Mouse (Mus musculus): Measurements from ENCODE around the gene Cyth1. TPM values are rescaled to one million over a fixed set of nuclear protein-coding genes. Genes with fewer than 3 reads are reported as not detected.

Gene Cyth1
- polyA plus RNA-seq, 1 experiment from 2014 or later, result 10.1 TPM

- WGBS, result 51% methylated on average over 2 of the region's 2 CpGs
- H3K4me3 ChIP-seq, result no peak overlapping the region
- peaks cover 16% of the 10 kb centered on the region for H3K4me1 ChIP-seq
- no peaks in the 10 kb centered on the region for H3K36me3 ChIP-seq (replicated peaks)
- H3K27ac ChIP-seq, result no peak overlapping the region
- H3K9me3 ChIP-seq, result no peaks in the 10 kb centered on the region
- DNase-seq (ENCODE audit: extremely low spot score, low spot score), result no peak
- no peaks in the 10 kb centered on the region for H3K27me3 ChIP-seq (ENCODE audit: poor library complexity, severe bottlenecking)
Observed at GRCm38 (mm10) chr11:118096736-118097135, 151.7 kb downstream of the Cyth1 start.

DNA sequence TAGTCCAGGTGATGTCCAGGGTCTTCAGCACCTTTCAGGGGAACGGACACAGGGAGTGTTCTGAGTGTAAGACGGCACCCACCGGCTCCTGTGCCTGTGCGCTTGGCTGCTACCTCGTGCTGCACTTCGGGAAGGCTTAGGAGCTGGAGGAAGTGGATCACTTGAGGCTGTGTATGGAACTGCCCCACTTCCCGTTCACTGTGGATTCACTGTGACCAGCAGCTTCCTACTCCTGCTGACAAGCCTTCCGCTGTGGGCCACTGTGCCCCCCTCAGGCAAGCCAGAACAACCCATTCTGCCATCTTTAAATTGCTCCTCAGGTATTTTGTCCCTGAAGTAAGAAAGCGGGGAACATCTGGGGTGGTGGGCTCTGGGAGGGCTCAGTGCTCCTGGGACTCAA, 153.4 kb downstream of the Cyth1 start:
- Histone ChIP-seq H3K4me3 (no peak overlapping the region), H3K27me3 (ENCODE audit: poor library complexity, severe bottlenecking) (no peaks in the 10 kb centered on the region), H3K9me3 (peaks cover 8% of the 10 kb centered on the region; the same call in 1 of the 2 replicates), H3K4me1 (peaks cover 11% of the 10 kb centered on the region), H3K36me3 (replicated peaks) (no peaks in the 10 kb centered on the region), H3K27ac (no peak overlapping the region)
- WGBS, result 92% methylated on average over 9 of the region's 9 CpGs
- no peak for DNase-seq (ENCODE audit: extremely low spot score, low spot score)

DNA sequence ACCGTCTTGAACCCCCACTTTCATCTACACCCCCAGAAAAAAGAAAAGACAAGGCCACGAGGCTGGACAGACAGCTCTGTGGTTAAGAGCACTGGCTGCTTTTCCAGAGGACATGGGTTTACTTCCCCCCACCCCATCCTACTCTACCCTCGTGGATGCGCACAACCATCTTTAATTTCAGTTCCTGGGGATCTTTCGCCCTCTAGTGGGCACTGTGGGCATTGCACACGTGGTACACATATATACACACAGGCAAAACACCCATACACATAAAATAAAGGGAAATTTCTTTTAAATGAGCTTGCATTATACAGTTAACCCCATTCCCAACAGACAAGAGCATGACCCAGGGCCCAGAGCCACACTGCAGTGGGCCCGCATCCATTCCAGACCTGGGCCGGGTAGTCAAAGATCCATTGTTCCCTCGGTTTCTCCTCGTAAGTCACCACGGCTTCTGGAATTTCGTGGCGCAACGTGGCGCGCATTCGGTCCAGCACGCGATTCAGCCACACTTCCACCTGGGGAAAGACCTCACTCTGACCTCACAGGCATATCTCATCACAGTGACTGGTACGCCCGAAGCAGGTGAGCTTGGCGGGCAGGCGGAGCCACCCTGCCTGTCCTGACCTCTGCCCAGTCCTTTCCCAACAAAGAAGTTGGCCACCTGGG, 157.3 kb downstream of the Cyth1 start:
- no peaks in the 10 kb centered on the region for H3K36me3 ChIP-seq (replicated peaks)
- DNase-seq (ENCODE audit: extremely low spot score, low spot score), result no peak
- H3K27ac ChIP-seq, result no peak overlapping the region
- peaks cover 23% of the 10 kb centered on the region for H3K4me1 ChIP-seq
- H3K9me3 ChIP-seq, result peaks cover 8% of the 10 kb centered on the region; the same call in 1 of the 2 replicates
- 87% methylated on average over 23 of the region's 23 CpGs for WGBS
- H3K27me3 ChIP-seq (ENCODE audit: poor library complexity, severe bottlenecking), result no peaks in the 10 kb centered on the region
- no peak overlapping the region for H3K4me3 ChIP-seq

GRCm38 (mm10) chr11:118088896-118089295, 159.5 kb downstream of the Cyth1 start:
- H3K4me1 ChIP-seq, result peaks cover 24% of the 10 kb centered on the region
- WGBS, result 87% methylated on average over 19 of the region's 19 CpGs
- H3K27me3 ChIP-seq (ENCODE audit: poor library complexity, severe bottlenecking), result no peaks in the 10 kb centered on the region
- no peaks in the 10 kb centered on the region for H3K36me3 ChIP-seq (replicated peaks)
- H3K27ac ChIP-seq, result no peak overlapping the region
- H3K9me3 ChIP-seq, result peaks cover 8% of the 10 kb centered on the region; the same call in 1 of the 2 replicates
- DNase-seq (ENCODE audit: extremely low spot score, low spot score), result no peak
- no peak overlapping the region for H3K4me3 ChIP-seq

GRCm38 (mm10) chr11:118085961-118086360, 162.4 kb downstream of the Cyth1 start:
- WGBS, result 83% methylated on average over 8 of the region's 8 CpGs
- H3K4me3 ChIP-seq, result no peak overlapping the region
- H3K36me3 ChIP-seq (replicated peaks), result no peaks in the 10 kb centered on the region
- H3K27ac ChIP-seq, result no peak overlapping the region
- no peak for DNase-seq (ENCODE audit: extremely low spot score, low spot score)
- H3K4me1 ChIP-seq, result peaks cover 35% of the 10 kb centered on the region
- peaks cover 4% of the 10 kb centered on the region; the same call in 1 of the 2 replicates for H3K9me3 ChIP-seq
- H3K27me3 ChIP-seq (ENCODE audit: poor library complexity, severe bottlenecking), result no peaks in the 10 kb centered on the region

DNA sequence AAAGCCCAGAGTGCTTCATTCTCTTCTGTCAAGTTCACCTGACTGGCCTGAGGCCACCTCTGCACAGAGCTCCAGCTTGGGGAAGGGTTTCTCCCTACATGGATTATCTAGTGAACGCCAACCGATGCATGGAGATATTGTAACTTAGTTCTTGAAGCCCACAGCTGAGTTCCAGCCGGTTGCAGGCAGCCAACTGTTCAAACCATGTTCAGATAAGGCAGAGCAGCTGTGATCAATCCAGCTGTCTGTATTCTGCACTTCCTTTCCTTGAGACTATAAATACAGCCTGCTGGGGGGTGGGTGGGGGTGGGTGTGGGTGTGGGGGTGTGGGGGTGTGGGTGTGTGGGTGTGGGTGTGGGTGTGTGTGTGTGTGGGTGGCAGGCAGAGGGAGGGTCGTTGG, 163.2 kb downstream of the Cyth1 start:
- Histone ChIP-seq H3K4me3 (no peak overlapping the region), H3K27ac (no peak overlapping the region), H3K4me1 (peaks cover 35% of the 10 kb centered on the region), H3K36me3 (replicated peaks) (no peaks in the 10 kb centered on the region), H3K9me3 (no peaks in the 10 kb centered on the region), H3K27me3 (ENCODE audit: poor library complexity, severe bottlenecking) (no peaks in the 10 kb centered on the region)
- DNase-seq (ENCODE audit: extremely low spot score, low spot score), result no peak
- WGBS, result 85% methylated on average over 4 of the region's 4 CpGs

DNA sequence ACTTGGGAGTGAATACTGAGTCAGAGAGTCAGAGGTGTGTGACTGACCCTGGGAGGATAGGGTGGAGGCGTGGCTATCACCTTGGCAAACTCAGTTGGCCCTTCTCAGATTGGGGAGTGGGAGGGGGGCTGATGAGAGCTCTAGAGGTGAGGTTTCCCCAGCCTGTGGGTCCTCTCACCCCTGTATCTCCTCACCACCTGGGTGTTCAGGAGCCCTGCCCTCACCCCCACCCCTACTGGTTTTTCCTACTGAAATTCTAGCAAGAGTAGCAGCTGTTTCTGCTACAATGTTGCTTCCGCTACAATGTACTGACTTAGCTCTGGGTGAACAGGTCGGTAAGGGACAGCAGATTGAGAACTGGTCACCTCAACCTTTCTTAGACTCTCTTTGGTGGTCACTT, 164.1 kb downstream of the Cyth1 start:
- Histone ChIP-seq H3K27ac (no peak overlapping the region), H3K4me1 (peaks cover 43% of the 10 kb centered on the region), H3K27me3 (ENCODE audit: poor library complexity, severe bottlenecking) (no peaks in the 10 kb centered on the region), H3K4me3 (no peak overlapping the region), H3K36me3 (replicated peaks) (no peaks in the 10 kb centered on the region), H3K9me3 (no peaks in the 10 kb centered on the region)
- WGBS, result 84% methylated on average over 3 of the region's 3 CpGs
- DNase-seq (ENCODE audit: extremely low spot score, low spot score), result no peak

GRCm38 (mm10) chr11:118083811-118084210, 164.6 kb downstream of the Cyth1 start:
- Histone ChIP-seq H3K4me3 (no peak overlapping the region), H3K9me3 (no peaks in the 10 kb centered on the region), H3K27ac (no peak overlapping the region), H3K27me3 (ENCODE audit: poor library complexity, severe bottlenecking) (no peaks in the 10 kb centered on the region), H3K36me3 (replicated peaks) (no peaks in the 10 kb centered on the region), H3K4me1 (peaks cover 44% of the 10 kb centered on the region)
- WGBS, result 9% methylated on average over 6 of the region's 6 CpGs
- DNase-seq (ENCODE audit: extremely low spot score, low spot score), result peak; percentile 77

- 93% methylated on average over 14 of the region's 14 CpGs for WGBS
Observed at GRCm38 (mm10) chr11:118082294-118082693, 166.1 kb downstream of the Cyth1 start.

More at GRCm38 (mm10) chr11:118082294-118082693, 166.1 kb downstream of the Cyth1 start:
- H3K4me1 ChIP-seq, result peaks cover 31% of the 10 kb centered on the region
- no peaks in the 10 kb centered on the region for H3K9me3 ChIP-seq
- H3K4me3 ChIP-seq, result no peak overlapping the region
- no peak for DNase-seq (ENCODE audit: extremely low spot score, low spot score)
- no peaks in the 10 kb centered on the region for H3K36me3 ChIP-seq (replicated peaks)
- H3K27me3 ChIP-seq (ENCODE audit: poor library complexity, severe bottlenecking), result no peaks in the 10 kb centered on the region
- H3K27ac ChIP-seq, result no peak overlapping the region

Other genes starting within 250 kb of the Cyth1 start
- 0.18 and 0.27 TPM in 2 replicates for gene Dnah17, start 118.0 kb downstream of the Cyth1 start, polyA plus RNA-seq (2016; fragmentation: Nextera tagmentation; extraction: Ambion mirVana)
- gene Usp36, start 41.7 kb upstream of the Cyth1 start, polyA plus RNA-seq (2016; fragmentation: Nextera tagmentation; extraction: Ambion mirVana), result 22.9 and 24.6 TPM in 2 replicates
- gene Cep295nl, start 93.9 kb upstream of the Cyth1 start, polyA plus RNA-seq (2016; fragmentation: Nextera tagmentation; extraction: Ambion mirVana), result 0.16 and 0.26 TPM in 2 replicates
- gene Timp2, start 107.1 kb upstream of the Cyth1 start, polyA plus RNA-seq (2016; fragmentation: Nextera tagmentation; extraction: Ambion mirVana), result 31.3 and 35.1 TPM in 2 replicates
- 0.47 and 1.0 TPM in 2 replicates for gene Lgals3bp, start 153.5 kb upstream of the Cyth1 start, polyA plus RNA-seq (2016; fragmentation: Nextera tagmentation; extraction: Ambion mirVana)
- 19.0 and 19.2 TPM in 2 replicates for gene Cant1, start 170.5 kb upstream of the Cyth1 start, polyA plus RNA-seq (2016; fragmentation: Nextera tagmentation; extraction: Ambion mirVana)
- 1.5 and 2.3 TPM in 2 replicates for gene C1qtnf1, start 179.6 kb upstream of the Cyth1 start, polyA plus RNA-seq (2016; fragmentation: Nextera tagmentation; extraction: Ambion mirVana)
- gene Engase, start 228.2 kb upstream of the Cyth1 start, polyA plus RNA-seq (2016; fragmentation: Nextera tagmentation; extraction: Ambion mirVana), result 7.1 and 7.9 TPM in 2 replicates

Measured in forebrain, embryonic 10.5 days (tissue).